Mouse (Mus musculus): Measurements from ENCODE around the gene Ugt1a2. TPM values are rescaled to one million over a fixed set of nuclear protein-coding genes. Genes with fewer than 3 reads are reported as not detected.

Ugt1a2 gene
- polyA plus RNA-seq, 1 experiment = 10.9 TPM

DNA sequence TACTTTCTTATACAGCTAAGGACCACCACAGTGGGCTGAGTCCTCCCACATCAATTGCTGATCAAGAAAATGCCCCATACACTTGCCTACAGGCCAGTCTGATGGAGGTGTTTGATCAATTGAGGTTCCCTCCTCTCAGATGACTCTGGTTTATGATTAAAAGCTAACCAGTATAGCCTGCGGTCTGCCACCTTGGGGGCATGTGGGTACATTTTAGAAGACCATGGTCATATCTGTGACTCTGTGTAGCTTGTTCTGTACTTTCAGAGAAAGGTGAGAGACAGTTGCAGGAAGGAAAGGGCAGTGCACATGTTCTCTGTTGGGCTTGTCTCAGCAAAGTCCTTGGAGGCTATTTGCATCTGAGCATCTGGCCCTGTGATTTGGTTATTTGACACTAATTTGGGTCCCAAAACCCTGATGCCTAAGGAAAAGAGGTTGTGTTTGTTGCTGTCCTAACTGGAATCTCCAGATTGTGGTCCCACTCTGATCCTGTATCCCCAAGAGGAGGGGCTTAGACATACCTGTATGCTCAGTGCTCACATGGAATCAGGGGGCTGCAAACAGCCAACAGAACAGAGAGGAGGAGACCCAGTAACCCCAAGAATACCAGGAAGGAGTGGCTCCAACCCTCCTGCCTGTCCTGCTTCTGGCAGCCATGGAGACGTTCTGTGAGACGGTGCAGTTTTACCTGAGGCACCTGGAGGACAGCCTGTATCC, 32.4 kb downstream of the Ugt1a2 start:
- no peak for TF ChIP-seq POLR2A (IDR thresholded peaks at IDR 0.05; ENCODE audit: borderline replicate concordance, low read depth, low read length)
- no peak for TF ChIP-seq CTCF (IDR thresholded peaks at IDR 0.05; ENCODE audit: low read depth, low read length)
- Histone ChIP-seq H3K4me1 (ENCODE audit: control insufficient read depth, insufficient read depth, low read length) (no peaks in the 10 kb centered on the region), H3K27ac (ENCODE audit: insufficient read depth, low read depth, low read length) (no peak overlapping the region), H3K4me3 (ENCODE audit: insufficient read depth, low read length) (no peak overlapping the region)

DNA sequence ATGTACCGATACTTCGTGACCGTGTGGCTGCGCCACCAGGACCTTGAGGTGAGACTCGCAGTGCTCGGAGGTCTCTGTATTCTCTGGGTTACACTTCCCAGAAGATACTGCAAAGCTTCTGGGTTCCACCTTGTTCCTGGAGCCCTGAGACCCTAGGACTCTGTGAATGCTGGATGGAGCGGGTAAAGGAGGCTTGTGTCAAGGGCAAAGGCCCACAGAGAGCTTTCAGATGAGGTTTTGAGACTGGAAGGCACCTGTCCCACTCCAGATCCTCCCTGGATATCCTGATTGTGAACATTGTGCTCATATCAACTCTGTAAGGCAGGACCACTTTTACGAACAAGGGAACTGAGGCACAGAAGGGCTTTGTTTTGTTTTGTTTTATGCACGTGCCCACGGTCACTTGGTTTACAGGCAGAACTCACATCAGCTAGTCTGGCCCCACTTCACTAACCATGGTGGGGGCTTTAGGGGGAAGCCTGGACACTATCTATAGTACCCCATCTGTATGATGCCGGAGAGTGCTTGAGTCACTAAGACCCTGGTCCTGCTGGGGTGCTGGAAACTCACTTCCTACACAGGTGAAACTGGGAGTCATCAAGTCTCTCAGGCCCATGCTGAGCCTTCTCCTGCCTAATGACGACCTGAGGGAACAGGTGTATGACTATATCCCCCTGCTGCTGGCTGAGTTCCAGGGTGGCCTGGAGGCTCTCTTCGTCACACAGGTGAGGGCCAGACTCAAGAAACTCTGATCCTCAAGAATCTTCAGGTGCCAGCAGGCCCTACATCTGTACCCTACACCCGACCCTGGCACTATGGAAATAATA, 33.2 kb downstream of the Ugt1a2 start:
- Histone ChIP-seq H3K27ac (ENCODE audit: insufficient read depth, low read depth, low read length) (no peak overlapping the region), H3K4me1 (ENCODE audit: control insufficient read depth, insufficient read depth, low read length) (no peaks in the 10 kb centered on the region), H3K4me3 (ENCODE audit: insufficient read depth, low read length) (no peak overlapping the region)
- TF ChIP-seq POLR2A (IDR thresholded peaks at IDR 0.05; ENCODE audit: borderline replicate concordance, low read depth, low read length) (no peak), CTCF (IDR thresholded peaks at IDR 0.05; ENCODE audit: low read depth, low read length) (no peak)

DNA sequence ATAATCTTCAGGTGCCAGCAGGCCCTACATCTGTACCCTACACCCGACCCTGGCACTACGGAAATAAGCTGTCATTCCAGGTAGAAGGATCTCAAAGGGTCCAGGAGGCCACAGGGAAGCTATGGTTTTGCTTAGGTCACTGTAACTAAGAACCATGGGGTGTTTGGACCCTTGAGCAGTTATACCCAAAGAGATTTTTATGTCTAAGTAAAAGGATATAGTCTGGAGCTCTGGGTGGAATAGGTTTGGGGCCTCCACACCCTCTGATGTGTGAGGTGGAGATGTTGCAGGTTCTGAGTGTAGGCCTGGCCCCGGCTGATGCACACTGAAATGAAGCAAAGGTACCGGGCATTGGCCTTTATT, 33.8 kb downstream of the Ugt1a2 start:
- TF ChIP-seq CTCF (IDR thresholded peaks at IDR 0.05; ENCODE audit: low read depth, low read length) (no peak), POLR2A (IDR thresholded peaks at IDR 0.05; ENCODE audit: borderline replicate concordance, low read depth, low read length) (no peak)
- H3K27ac ChIP-seq (ENCODE audit: insufficient read depth, low read depth, low read length) = no peak overlapping the region

DNA sequence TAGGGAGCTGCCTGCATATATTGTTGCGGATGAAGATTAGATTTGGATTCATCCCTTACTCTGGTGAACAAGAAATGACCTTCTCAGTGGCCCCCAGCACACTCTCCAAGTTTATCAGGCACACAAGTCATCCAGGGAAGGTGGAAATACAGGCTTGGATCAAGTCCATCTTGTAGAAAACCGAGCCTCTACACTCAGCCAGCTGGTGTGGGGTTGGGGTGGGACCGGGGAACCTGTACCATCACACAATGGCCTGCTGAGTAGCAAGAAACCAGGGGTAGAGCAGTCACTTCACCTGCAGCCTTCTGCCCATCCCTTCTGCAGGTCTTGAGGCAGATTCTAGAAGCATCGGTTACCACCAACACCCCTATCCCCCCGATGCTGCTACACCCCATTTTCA, 34.2 kb downstream of the Ugt1a2 start:
- Histone ChIP-seq H3K4me1 (ENCODE audit: control insufficient read depth, insufficient read depth, low read length) (no peaks in the 10 kb centered on the region), H3K4me3 (ENCODE audit: insufficient read depth, low read length) (no peak overlapping the region), H3K27ac (ENCODE audit: insufficient read depth, low read depth, low read length) (no peak overlapping the region)
- TF ChIP-seq CTCF (IDR thresholded peaks at IDR 0.05; ENCODE audit: low read depth, low read length) (no peak), POLR2A (IDR thresholded peaks at IDR 0.05; ENCODE audit: borderline replicate concordance, low read depth, low read length) (no peak)

More for the DNA sequence above, 33.8 kb downstream of the Ugt1a2 start:
- H3K4me3 ChIP-seq (ENCODE audit: insufficient read depth, low read length) = no peak overlapping the region
- H3K4me1 ChIP-seq (ENCODE audit: control insufficient read depth, insufficient read depth, low read length) = no peaks in the 10 kb centered on the region

DNA sequence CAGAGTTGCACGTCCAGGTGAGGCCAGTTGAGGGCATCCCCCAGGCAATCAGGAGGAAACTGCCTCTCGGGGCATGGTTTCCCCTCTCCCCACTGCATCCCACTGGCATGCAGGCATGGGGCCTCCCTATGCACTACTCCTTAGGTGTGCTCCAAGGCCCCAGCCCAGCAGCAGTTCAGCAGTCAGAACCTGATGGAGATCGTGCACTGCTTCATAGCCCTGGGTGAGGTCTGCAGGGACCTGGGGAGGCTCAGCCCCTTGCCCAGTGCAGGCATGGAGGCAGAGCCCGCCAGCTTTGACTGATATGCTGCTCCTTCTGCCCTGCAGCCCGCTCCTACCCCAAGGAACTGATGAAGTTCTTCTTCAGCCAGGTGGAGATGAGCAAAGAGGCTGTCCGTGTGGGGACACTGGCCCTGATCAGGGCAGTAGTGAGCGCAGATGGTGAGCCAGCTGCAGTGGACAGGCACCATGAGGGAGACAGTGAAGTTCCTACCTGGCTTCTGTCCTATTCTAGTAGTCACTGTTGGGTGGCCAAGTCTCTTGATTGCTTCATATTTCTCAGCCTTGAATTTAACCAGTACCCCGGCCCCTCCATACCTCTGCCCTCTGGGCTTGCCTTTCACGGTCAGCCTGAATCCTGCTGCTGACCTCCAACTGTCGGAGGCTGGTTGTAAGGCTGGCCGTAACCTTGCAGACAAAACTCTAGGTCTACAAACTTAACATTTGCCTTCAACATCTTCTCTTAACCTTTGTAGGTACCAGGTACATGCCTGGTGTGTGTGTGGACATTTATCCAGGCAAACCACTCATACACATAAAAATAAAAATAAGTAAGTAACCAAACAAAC, 34.9 kb downstream of the Ugt1a2 start:
- no peaks in the 10 kb centered on the region for H3K4me1 ChIP-seq (ENCODE audit: control insufficient read depth, insufficient read depth, low read length)
- TF ChIP-seq POLR2A (IDR thresholded peaks at IDR 0.05; ENCODE audit: borderline replicate concordance, low read depth, low read length) = no peak
- H3K4me3 ChIP-seq (ENCODE audit: insufficient read depth, low read length) = no peak overlapping the region
- H3K27ac ChIP-seq (ENCODE audit: insufficient read depth, low read depth, low read length) = no peak overlapping the region

DNA sequence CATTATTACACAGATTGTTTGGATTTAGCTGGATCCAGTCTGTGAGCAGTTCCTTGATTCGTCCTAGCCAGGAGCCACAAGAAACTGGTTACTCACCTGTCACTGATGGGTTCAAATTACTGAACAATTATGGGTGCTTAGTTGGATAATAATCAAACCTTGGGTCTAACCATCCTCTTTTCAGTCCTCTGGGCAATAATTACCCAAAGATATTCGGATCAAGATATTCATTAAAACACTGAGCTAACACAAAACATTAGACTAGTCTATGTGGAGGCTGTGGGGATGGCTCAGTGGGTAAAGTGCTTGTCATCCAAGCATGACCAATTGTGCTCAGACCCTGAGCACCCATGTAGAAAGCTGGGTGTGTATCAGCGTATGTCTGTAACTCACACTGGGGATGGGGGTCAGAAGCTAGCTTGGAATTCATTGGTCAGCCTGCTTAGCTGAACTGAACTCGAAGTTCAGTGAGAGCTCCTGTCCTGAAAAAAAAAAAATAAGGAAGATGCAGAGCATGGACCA, 35.6 kb downstream of the Ugt1a2 start:
- no peaks in the 10 kb centered on the region for H3K4me1 ChIP-seq (ENCODE audit: control insufficient read depth, insufficient read depth, low read length)
- TF ChIP-seq POLR2A (IDR thresholded peaks at IDR 0.05; ENCODE audit: borderline replicate concordance, low read depth, low read length) (no peak), CTCF (IDR thresholded peaks at IDR 0.05; ENCODE audit: low read depth, low read length) (no peak)
- no peak overlapping the region for H3K4me3 ChIP-seq (ENCODE audit: insufficient read depth, low read length)
- no peak overlapping the region for H3K27ac ChIP-seq (ENCODE audit: insufficient read depth, low read depth, low read length)

DNA sequence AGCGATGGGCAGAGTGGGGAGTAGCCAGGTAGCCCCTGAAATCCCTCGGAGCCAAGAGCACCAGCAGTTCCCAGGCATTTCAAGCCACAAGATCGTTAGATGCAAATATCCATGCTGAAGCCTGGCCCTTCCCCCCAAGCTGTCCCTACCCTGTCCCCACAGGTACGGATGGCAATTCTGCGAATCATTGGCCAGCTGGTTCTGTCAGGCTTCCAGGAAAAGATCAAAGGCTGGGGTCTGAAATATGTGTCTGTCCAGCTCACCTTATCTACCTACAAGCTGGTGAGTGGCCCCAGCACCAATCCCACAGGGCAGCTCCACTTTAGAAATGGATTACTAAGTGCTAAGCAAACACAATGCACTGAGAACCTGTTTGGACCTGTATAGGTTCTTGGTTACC, 36.9 kb downstream of the Ugt1a2 start:
- Histone ChIP-seq H3K27ac (ENCODE audit: insufficient read depth, low read depth, low read length) (no peak overlapping the region), H3K4me1 (ENCODE audit: control insufficient read depth, insufficient read depth, low read length) (no peaks in the 10 kb centered on the region), H3K4me3 (ENCODE audit: insufficient read depth, low read length) (no peak overlapping the region)
- no peak for TF ChIP-seq CTCF (IDR thresholded peaks at IDR 0.05; ENCODE audit: low read depth, low read length)
- TF ChIP-seq POLR2A (IDR thresholded peaks at IDR 0.05; ENCODE audit: borderline replicate concordance, low read depth, low read length) = no peak

DNA sequence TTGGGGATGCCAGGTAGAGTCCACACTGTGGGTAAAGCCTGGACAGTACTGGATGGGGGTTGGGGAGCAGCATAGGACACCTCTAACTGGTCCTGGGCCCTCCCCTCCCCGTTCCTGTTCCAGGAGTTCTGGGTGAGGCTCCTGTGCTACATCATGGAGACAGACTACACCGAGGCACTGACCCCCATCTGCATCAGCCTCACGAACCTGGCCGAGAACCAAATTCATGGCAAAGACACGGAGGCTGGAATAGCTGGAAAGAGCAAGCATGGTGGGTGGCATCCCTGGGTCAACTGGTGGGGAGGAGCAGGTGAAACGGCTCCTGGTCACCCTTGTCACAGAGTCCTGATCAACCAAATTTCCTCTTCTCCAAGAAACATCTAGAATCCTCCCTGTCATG, 38.4 kb downstream of the Ugt1a2 start:
- H3K4me3 ChIP-seq (ENCODE audit: insufficient read depth, low read length) = no peak overlapping the region

DNA sequence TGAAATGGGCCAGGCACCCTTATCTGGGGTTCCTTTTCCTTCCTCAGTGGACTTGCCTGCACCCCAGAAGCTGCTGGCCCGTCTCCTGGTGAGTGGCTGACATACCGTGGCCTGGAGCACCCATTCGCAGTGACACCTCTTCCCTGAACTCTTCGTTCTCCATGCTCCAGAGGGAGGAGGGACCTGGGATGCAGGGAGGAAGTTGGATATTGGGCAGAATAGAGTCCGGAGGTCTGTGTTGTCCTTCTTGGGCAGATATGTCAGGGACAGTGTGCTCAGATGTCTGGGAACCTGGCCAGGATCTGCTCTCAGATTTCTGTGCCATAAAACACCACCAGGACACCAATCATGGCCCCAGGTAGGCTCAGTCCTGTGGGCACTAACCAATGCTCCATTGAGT, 39.7 kb downstream of the Ugt1a2 start:
- no peak for TF ChIP-seq CTCF (IDR thresholded peaks at IDR 0.05; ENCODE audit: low read depth, low read length)
- no peak for TF ChIP-seq POLR2A (IDR thresholded peaks at IDR 0.05; ENCODE audit: borderline replicate concordance, low read depth, low read length)
- Histone ChIP-seq H3K4me1 (ENCODE audit: control insufficient read depth, insufficient read depth, low read length) (no peaks in the 10 kb centered on the region), H3K4me3 (ENCODE audit: insufficient read depth, low read length) (no peak overlapping the region)

More for the DNA sequence above, 38.4 kb downstream of the Ugt1a2 start:
- TF ChIP-seq POLR2A (IDR thresholded peaks at IDR 0.05; ENCODE audit: borderline replicate concordance, low read depth, low read length) = no peak
- TF ChIP-seq CTCF (IDR thresholded peaks at IDR 0.05; ENCODE audit: low read depth, low read length) = no peak
- Histone ChIP-seq H3K27ac (ENCODE audit: insufficient read depth, low read depth, low read length) (no peak overlapping the region), H3K4me1 (ENCODE audit: control insufficient read depth, insufficient read depth, low read length) (no peaks in the 10 kb centered on the region)

More for the DNA sequence above, 39.7 kb downstream of the Ugt1a2 start:
- no peak overlapping the region for H3K27ac ChIP-seq (ENCODE audit: insufficient read depth, low read depth, low read length)
